Mouse (Mus musculus): Measurements from ENCODE around the gene Plppr1. TPM values are rescaled to one million over a fixed set of nuclear protein-coding genes. Genes with fewer than 3 reads are reported as not detected.
A peak's percentile ranks its signal among the peaks of the same experiment; 100 is the strongest.
"Not testable (repeated sequence)": the region's sequence is repeated elsewhere in the genome, so short reads cannot be mapped to it uniquely, and the experiment has no call there.

Gene Plppr1
- total and polyA plus RNA-seq, 2 experiments from 2014 or later = 53.3 to 59.8 TPM

DNA sequence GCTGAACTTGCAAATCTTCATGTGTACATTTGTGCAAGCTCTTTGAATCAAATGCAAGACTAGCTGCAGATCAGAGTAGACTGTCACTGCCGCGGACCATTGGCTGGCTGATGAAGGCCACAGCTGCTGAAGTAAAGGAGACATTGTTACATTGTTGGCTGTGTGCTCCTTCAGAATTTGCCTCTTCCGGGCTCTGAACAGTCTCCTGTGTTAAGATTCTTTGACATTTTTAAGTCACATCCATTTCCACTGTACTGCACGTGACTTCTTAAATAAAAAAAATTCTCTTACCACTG, 227.1 kb downstream of the Plppr1 start:
- ATAC-seq = peak; percentile 50
- WGBS = 45% methylated on average over 4 of the region's 4 CpGs
- Histone ChIP-seq H3K4me1 (ENCODE audit: insufficient read depth) (no peaks in the 10 kb centered on the region), H3K36me3 (ENCODE audit: insufficient read depth) (no peaks in the 10 kb centered on the region), H3K9ac (no peak overlapping the region), H3K27ac (ENCODE audit: low read depth, low read length) (no peak overlapping the region), H3K9me3 (ENCODE audit: low read length) (no peaks in the 10 kb centered on the region), H3K4me3 (ENCODE audit: low read depth, low read length) (no peak overlapping the region), H3K27me3 (ENCODE audit: insufficient read depth, low read length) (no peaks in the 10 kb centered on the region), H3K4me2 (ENCODE audit: low read depth) (peak overlapping the region; percentile 5; the same call in 1 of the 2 replicates)
- DNase-seq = no peak
- TF ChIP-seq CTCF (IDR thresholded peaks at IDR 0.05; ENCODE audit: low read depth) = no peak

DNA sequence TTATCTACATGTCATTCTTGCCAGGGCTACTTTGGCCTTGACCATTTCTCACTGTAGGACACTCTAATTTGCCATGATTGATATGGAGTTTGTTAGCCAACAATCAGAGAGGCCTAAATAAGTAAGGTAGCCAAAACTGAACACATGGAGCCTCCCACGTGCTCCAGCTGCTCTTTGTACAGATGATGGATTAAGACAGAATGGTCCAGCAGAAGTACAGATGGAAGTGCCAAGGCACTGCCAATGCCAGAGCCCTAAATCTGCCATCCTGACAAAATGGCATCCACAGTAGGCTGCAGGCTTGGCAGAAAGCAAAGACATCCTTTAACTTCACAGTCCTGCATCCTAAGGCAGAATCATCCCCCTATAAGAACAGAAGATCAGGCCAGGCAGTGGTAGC, 237.4 kb downstream of the Plppr1 start:
- ATAC-seq (peak; percentile 64), DNase-seq (peak; percentile 28)
- WGBS = 50% methylated on average over 1 of the region's 1 CpGs
- Histone ChIP-seq H3K4me1 (ENCODE audit: insufficient read depth) (no peaks in the 10 kb centered on the region), H3K27ac (ENCODE audit: low read depth, low read length) (no peak overlapping the region), H3K9ac (no peak overlapping the region), H3K27me3 (ENCODE audit: insufficient read depth, low read length) (no peaks in the 10 kb centered on the region), H3K4me2 (ENCODE audit: low read depth) (no peak overlapping the region), H3K4me3 (ENCODE audit: low read depth, low read length) (no peak overlapping the region), H3K9me3 (ENCODE audit: low read length) (no peaks in the 10 kb centered on the region), H3K36me3 (ENCODE audit: insufficient read depth) (no peaks in the 10 kb centered on the region)
- no peak for TF ChIP-seq CTCF (IDR thresholded peaks at IDR 0.05; ENCODE audit: low read depth)

DNA sequence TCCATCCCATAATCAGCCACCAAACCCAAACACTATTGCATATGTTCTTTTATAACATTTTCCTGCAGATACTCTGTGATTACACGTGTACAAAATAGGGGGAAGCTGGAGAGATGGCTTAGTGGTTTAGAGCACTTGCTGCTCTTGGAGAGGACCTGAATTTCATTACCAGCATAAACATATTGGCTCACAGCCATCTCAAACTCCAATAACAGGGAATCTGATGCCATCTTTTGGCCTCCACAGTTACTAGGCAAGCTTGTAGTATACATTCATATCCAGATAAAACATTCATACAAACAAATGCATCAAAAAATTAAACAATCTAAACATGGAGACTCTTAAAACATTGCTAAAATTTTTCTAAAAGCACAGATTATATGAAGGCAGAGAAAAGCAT, 240.5 kb downstream of the Plppr1 start:
- Histone ChIP-seq H3K4me2 (ENCODE audit: low read depth) (no peak overlapping the region), H3K4me3 (ENCODE audit: low read depth, low read length) (no peak overlapping the region), H3K27me3 (ENCODE audit: insufficient read depth, low read length) (no peaks in the 10 kb centered on the region), H3K9ac (no peak overlapping the region), H3K36me3 (ENCODE audit: insufficient read depth) (no peaks in the 10 kb centered on the region), H3K9me3 (ENCODE audit: low read length) (no peaks in the 10 kb centered on the region), H3K27ac (ENCODE audit: low read depth, low read length) (no peak overlapping the region), H3K4me1 (ENCODE audit: insufficient read depth) (no peaks in the 10 kb centered on the region)
- DNase-seq = no peak
- no peak; the same call in 1 of the 2 replicates for ATAC-seq
- WGBS = 20% methylated on average over 1 of the region's 1 CpGs
- TF ChIP-seq CTCF (IDR thresholded peaks at IDR 0.05; ENCODE audit: low read depth) = no peak

DNA sequence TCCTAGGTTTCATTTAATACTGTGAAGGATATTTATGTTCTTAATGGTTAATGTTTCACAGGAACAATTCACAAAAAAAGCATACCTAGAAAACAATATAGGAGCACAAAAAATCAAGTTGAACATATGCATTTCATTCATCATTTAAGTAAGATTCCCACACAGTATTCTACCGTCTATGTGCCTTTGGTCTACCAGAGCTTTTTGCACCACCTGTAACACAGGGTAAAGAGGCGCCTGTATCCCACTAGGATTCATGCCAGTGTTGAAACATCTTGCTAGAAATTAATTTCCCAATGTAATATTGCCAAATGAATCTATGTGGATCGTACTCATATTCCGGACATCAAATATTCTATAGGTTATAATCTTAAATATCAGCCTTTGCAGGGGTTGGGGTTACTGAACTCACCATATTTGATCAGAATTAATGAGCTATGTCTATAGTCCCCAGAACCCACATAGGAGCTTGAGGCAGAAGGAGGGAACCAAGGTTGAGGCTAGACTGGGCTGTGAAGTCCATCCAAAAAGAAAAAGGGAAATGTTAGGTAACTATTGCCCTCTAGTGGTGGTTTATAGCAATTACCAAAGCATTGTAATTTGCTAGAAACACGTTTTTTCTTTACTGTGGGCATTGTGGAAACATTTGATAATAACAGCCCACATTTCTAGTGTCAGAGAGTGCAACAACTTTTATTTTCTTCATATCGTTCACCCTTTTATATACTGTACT, 263.0 kb downstream of the Plppr1 start:
- peak; percentile 74 for DNase-seq
- Histone ChIP-seq H3K9me3 (ENCODE audit: low read length) (no peaks in the 10 kb centered on the region), H3K4me1 (ENCODE audit: insufficient read depth) (no peaks in the 10 kb centered on the region), H3K27me3 (ENCODE audit: insufficient read depth, low read length) (no peaks in the 10 kb centered on the region), H3K36me3 (ENCODE audit: insufficient read depth) (0 out of 2 replicates have a peak, but pooled peaks cover 4% of the 10 kb centered on the region), H3K9ac (no peak overlapping the region), H3K4me3 (ENCODE audit: low read depth, low read length) (no peak overlapping the region), H3K4me2 (ENCODE audit: low read depth) (no peak overlapping the region), H3K27ac (ENCODE audit: low read depth, low read length) (no peak overlapping the region)
- TF ChIP-seq CTCF (IDR thresholded peaks at IDR 0.05; ENCODE audit: low read depth) = peak; percentile 88
- WGBS = 55% methylated on average over 6 of the region's 6 CpGs
- ATAC-seq = peak; percentile 72

DNA sequence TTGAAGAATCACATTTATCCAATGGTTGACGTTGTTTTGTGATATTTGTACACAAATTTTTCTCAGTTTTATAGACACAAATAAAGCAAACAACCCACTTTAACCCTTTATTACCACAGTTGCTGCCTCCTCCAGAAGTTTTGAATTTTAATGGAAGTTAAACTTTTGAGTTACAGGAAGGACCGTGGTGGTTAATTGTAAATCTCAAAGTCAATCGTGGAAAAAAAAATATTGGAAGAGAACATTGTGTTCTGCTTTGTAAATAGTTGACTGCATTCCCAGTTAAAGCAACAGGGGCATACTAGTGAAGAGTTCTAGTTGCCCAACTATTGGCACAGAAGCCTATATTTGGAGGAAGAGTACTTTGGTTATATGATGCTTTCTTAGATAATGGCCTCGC, 278.9 kb downstream of the Plppr1 start:
- not testable (repeated sequence) for H3K9ac ChIP-seq; H3K36me3 ChIP-seq (ENCODE audit: insufficient read depth); H3K27ac ChIP-seq (ENCODE audit: low read depth, low read length); DNase-seq; H3K4me3 ChIP-seq (ENCODE audit: low read depth, low read length); H3K9me3 ChIP-seq (ENCODE audit: low read length); ATAC-seq; H3K4me2 ChIP-seq (ENCODE audit: low read depth); H3K4me1 ChIP-seq (ENCODE audit: insufficient read depth); H3K27me3 ChIP-seq (ENCODE audit: insufficient read depth, low read length)
- WGBS = 91% methylated on average over 3 of the region's 4 CpGs

DNA sequence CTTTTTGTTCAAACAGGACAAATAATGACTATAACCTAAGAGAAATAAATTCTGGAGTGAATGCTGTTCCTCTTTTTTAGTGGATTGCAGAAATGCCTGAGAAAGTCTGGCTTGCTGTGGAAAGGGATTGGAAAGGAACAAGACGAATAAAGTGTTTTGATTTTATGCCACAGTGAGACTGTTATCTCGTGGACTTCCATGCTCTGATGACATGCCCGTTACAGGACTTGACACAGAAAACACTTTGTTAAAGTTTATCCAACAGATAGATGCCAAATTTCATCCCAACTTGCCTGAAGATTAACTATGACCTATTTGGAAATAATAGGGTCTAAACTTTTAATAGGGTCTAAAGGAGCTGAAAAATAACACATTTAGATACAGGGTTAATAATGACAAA, 281.0 kb downstream of the Plppr1 start:
- not testable (repeated sequence) for H3K27me3 ChIP-seq (ENCODE audit: insufficient read depth, low read length)

DNA sequence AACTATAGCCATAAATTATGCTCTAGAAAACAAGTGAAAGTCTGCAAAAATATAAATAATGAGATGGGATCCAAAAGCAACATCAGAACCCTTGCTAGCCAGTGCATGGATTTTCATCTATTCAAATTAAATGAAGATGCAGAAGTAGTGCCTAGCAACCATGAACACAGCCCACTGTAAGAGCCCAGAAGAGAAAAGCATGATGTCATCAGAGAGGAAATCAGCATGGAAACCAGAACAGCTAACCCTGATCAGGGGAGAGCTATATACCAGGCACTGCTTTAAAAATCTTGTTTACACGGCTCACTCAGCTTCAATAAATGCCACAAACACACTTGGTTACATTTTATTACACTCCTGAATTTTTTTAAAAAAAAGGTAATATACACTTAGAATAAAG, 288.9 kb downstream of the Plppr1 start:
- not testable (repeated sequence) for H3K4me1 ChIP-seq (ENCODE audit: insufficient read depth); H3K9me3 ChIP-seq (ENCODE audit: low read length); H3K27me3 ChIP-seq (ENCODE audit: insufficient read depth, low read length); H3K4me2 ChIP-seq (ENCODE audit: low read depth); DNase-seq; H3K36me3 ChIP-seq (ENCODE audit: insufficient read depth); H3K4me3 ChIP-seq (ENCODE audit: low read depth, low read length); H3K27ac ChIP-seq (ENCODE audit: low read depth, low read length); H3K9ac ChIP-seq
- WGBS = 38% methylated on average over 1 of the region's 1 CpGs
- ATAC-seq = peak; percentile 71

More for the DNA sequence above, 281.0 kb downstream of the Plppr1 start:
- not testable (repeated sequence) for H3K4me1 ChIP-seq (ENCODE audit: insufficient read depth); ATAC-seq; H3K9ac ChIP-seq; H3K4me2 ChIP-seq (ENCODE audit: low read depth); H3K27ac ChIP-seq (ENCODE audit: low read depth, low read length); H3K36me3 ChIP-seq (ENCODE audit: insufficient read depth); DNase-seq; H3K9me3 ChIP-seq (ENCODE audit: low read length); H3K4me3 ChIP-seq (ENCODE audit: low read depth, low read length)
- 71% methylated on average over 3 of the region's 3 CpGs for WGBS

All from forebrain, postnatal 0 days (tissue).